Mouse (Mus musculus) megakaryocyte-erythroid progenitor cell, adult 5-6 weeks (primary cell): ENCODE results near the gene Cib4. TPM values are rescaled to one million over a fixed set of nuclear protein-coding genes. Genes with fewer than 3 reads are reported as not detected.
A peak's percentile ranks its signal among the peaks of the same experiment; 100 is the strongest.

Source experiments
- ATAC-seq: replicated peaks from 2 replicates; pipeline ENCODE4 v1.8.0; 2016; ENCODE audit warnings: mild to moderate bottlenecking, inconsistent platforms; ENCODE audit not compliant: severe bottlenecking, poor library complexity, low FRiP score, low TSS enrichment
- total RNA-seq, 2 experiments: library from RNA; stranded (forward) in 1 of 2; stranded (reverse) in 1 of 2; fragments of 200-1000, 215-1000 nt in 1 of 2; fragments of >200 nt in 1 of 2; fragmentation: Nextera tagmentation in 1 of 2; gene quantifications; 2 replicates each; pipeline ENCODE4 v1.2.3; 2014 to 2017

Gene Cib4
- total RNA-seq (2014; fragmentation: Nextera tagmentation) (not detected in 2 replicates), total RNA-seq (2017) (not detected in 2 replicates)

GRCm38 (mm10) chr5:30545698-30546097 lies at the start of gene Cib4:
Gene Cib4, minus strand, starts transcription at chr5:30545836.
- no peak for ATAC-seq

- no peak for ATAC-seq
Observed at GRCm38 (mm10) chr5:30594953-30595560, 49.4 kb upstream of the Cib4 start.

DNA sequence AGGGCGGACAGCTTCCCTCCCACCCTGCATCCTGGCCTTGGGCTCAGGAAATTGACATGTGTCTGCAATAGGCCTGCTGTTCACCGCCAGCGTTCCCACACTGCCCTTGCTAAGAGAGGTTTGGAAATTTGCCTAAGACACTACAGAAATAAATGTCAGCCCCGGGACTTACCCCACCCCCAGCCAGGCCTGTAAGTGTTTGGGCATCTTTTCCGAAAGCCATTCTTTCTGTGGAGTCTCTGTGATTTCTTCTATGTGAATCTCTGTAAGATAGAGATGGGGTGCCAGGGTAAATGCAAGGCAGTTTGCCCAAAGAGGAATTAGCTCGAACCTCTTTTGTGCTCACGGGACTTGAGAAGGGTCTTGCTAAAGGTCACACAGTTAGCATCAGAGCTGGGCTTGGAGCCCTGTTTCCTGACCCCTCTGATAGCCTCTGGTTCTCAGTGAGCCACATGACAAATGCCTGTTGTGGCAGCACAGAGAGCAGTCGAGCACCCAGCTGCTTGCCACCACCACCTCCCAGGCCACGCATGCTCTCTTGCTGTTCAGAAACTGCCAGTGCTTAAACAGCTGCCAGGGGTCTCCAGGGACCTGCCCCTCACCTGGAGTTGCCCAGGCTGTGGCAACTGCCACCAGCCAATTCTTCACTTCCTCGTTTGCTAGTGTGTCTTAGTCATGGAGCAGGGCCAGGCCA lies 48.3 kb upstream of the Cib4 start:
- ATAC-seq: no peak

- ATAC-seq: no peak
Observed at GRCm38 (mm10) chr5:30593360-30593759, 47.7 kb upstream of the Cib4 start.

GRCm38 (mm10) chr5:30592279-30592980 lies 46.8 kb upstream of the Cib4 start:
- no peak for ATAC-seq

- no peak for ATAC-seq
Observed at GRCm38 (mm10) chr5:30591786-30592185, 46.1 kb upstream of the Cib4 start.

DNA sequence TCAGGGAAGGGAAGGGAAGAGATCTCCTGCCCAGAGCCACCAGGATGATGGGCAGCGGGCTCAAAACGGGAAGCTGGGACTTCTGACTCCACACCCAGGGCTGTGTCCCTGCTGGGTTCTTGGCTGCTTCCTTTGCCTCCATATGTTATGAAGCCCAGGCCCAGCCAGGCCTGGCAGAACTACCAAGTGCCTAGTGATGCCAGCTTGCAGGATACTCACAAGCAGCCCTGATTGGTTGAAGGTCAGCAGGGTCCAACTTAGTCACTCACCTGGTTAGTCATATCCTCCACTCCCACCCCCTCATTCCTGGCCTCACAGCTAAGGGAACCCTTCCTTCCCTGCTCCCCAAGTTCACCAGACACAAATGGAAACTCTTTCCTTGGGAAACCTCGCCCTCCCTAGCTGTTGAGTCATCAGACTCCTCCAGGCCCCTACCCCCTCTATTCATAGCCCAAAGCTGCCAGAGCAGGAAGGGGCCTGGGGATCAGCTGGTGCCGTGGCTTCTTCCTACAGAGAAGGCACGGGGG lies 45.6 kb upstream of the Cib4 start:
- ATAC-seq: no peak

GRCm38 (mm10) chr5:30590231-30590630 lies 44.6 kb upstream of the Cib4 start:
- ATAC-seq: no peak

DNA sequence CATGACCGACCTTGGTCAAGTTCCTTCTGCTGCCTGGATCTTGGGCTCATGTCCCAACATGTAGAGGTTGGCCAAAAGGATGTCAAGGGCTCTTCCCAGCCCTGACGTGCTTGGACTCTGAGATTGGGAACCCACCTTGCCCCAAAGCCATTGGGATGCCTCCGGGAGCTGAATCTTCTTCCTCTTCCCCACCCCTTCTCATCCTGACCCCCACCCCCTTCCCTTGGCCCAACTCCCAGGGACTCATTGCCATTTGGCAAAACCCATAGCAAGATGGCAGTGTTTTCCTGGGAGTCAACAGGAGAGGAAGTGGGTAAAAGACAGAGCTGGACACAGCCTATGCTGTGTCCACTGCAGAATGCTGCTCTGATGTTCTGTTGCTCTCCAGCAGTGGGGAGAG lies 43.9 kb upstream of the Cib4 start:
- no peak for ATAC-seq

DNA sequence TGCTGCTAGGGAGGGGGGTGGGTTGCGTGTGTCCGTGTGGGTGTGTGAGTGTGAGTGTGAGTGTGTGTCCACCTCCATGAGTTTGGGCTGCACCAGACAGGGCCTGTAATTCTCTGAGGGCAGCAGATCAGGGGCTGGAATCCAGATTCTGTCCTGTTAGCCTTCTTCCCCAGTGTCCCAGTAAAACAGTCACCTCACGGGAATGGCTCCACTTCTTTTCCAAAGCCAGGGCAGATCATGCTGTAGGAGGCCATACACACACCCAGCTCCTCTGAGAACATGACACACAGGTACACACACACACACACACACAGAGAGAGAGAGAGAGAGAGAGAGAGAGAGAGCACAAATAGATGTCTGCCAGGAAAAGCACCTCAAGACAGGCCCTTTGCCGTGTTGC lies 43.4 kb upstream of the Cib4 start:
- no peak for ATAC-seq

- ATAC-seq: no peak
Observed at GRCm38 (mm10) chr5:30588301-30588968, 42.8 kb upstream of the Cib4 start.

GRCm38 (mm10) chr5:30587681-30588300 lies 42.2 kb upstream of the Cib4 start, which contains the start of gene Kcnk3:
Gene Kcnk3, plus strand, starts transcription at chr5:30588170.
- ATAC-seq: peak; percentile 61; the same call in 1 of the 2 replicates

GRCm38 (mm10) chr5:30587101-30587500 lies 41.5 kb upstream of the Cib4 start:
- no peak for ATAC-seq

DNA sequence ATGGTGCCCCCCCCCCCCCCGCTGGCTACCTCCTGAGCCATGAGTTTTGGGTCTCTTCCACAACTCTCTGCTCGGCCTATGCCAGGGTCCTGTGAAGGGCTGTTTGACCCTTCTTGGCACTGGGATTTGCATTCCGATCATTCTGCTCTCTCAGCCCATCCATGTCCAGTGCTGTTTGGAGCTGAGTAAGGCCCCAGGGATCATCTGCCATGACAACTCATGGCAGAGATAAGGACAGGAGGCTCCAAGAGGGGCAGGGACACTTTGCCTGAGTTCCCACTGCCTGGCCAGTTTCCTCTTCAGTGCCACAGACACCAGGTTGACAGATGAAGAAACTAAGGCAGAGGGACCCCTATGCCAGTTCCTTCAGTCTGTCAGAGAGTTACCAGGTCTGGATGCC lies 41.0 kb upstream of the Cib4 start:
- no peak for ATAC-seq

- no peak for ATAC-seq
Observed at GRCm38 (mm10) chr5:30582017-30582416, 36.4 kb upstream of the Cib4 start.

GRCm38 (mm10) chr5:30580725-30581124 lies 35.1 kb upstream of the Cib4 start:
- no peak for ATAC-seq

- ATAC-seq: no peak
Observed at GRCm38 (mm10) chr5:30578445-30579080, 32.9 kb upstream of the Cib4 start.

DNA sequence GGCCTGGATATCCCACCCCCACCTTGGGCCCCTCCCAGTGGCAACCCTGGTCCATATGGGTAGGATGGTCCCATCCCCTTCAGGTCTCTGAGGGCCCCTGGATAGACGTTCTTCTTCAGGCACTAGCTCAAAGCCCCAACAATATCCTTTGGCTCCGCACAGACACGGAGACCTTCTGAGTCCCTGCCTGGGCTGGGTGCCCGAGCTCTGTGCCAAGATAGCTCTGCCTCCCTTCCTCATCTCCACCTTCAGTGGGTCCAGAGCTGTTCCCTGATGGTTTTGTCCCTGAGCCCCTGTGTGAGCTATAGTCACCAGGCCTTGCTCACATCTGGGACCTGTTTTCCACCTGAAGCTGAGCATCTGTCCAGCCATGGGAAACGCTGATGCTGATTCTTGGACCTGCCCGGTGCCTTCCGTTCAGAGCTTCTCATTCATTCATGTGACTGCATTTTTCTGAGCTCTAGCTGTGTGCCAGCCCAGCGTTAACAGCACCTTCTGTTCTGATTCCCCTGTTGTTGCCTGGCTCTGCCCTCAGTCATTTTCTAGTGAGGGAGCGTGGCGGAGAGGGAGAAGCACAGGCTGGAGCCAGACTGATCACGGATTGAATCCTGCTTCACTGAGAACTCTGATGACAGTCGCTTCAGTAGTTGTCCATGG lies 32.1 kb upstream of the Cib4 start:
- no peak for ATAC-seq
